Mouse (Mus musculus) T-helper 1 cell (primary cell): ENCODE data around the gene Slf2.

Experiments used
- in situ Hi-C: fragments of 300-600 bp; cut with MboI, MseI; formaldehyde crosslinking; loops from one replicate; pipeline ENCODE4 v1.15.1; 2025; ENCODE audit warnings: high pct_unique_total_duplicates

Gene Slf2

DNA sequence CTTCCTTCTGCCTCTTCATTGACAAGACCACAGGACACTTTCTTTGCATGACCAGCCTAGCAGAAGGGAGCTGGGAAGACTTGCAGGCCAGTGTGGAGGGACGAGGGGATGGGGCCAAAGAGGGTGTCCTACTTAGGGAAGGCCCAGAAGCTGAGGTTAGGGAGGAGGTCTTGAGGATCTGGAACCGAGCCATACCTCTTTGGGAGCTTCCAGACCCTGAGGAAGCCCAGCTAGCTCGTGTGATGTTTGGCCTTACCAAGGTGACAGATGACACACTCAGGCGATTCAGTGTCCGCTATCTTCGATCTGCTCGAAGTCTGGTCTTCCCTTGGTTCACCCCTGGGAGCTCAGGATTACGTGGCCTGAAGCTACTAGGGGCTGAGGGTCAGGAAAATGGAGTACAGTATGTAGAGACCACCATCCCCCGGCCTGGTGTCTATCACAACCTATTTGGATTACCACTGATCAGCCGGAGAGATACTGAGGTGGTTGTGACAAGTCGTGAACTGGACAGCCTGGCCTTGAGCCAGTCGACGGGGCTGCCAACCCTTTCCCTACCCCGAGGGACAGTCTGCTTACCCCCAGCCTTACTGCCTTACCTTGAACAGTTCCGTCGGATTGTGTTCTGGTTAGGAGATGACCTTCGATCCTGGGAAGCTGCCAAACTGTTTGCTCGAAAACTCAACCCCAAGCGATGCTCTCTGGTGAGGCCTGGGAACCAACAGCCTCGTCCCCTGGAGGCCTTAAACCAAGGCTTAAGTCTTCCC lies 76.7 kb downstream of the Slf2 start:
- in situ Hi-C loops = loop anchor here (5.0 kb wide), 1 partner anchor 40 kb away; the partner anchor contains the start of genes Pdzd7 and Sfxn3

DNA sequence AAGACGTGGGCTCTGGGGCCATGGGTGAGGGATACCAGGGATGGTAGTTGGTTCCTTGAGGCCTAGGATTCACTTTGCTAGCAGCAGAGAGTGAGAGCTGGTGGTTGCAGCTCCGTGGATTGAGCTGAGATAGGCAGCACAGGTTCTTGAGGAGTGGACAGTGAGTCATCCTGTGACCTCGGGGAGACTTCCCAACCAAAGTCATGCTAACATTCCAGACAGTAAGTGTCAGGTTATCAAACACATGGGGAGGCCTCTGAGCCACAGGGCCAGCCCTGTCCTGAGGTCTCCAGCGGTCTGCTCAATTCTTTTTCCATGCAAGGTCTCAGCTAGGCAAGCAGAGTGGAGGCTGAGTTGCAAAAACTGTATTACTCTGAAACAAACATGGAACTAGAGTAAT lies 79.7 kb downstream of the Slf2 start:
- in situ Hi-C loops = no loop called here

DNA sequence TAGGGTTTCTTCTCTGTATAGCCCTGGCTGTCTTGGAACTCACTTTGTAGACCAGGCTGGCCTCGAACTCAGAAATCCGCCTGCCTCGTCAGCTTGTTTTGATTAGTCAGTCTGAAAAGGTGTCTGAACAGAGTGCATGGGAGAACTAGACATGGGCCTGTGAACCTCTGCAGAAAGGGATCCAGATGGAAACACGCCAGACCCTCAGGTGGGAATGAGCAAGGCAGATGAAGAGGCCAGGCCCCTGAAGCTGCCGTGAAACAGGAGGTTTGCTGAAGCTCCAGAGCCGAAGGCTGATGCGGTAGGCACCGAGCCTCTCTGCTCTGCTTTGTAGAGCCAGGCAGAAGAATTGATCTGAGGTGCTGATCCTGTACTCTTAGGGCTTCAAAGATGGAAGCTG lies 81.3 kb downstream of the Slf2 start:
- in situ Hi-C loops = no loop called here

DNA sequence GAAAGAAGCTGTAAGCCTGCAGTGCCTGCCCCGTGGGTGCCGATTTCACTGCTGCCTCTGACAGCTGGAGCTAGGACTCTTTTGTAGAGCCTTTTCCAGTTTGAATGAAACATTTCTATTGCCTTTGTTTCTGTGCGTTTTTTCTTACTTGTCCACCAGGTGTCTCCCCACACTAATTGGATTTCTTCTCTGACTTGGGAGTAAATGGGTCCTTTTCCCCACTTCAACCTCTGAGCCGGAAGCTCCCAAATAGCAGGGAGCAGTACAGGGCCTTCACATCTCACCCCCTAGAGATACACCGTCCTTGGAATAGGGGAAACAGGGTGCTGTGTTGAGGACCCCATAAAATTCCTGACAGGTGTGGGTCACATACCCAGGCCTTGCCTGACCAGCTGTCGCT lies 81.7 kb downstream of the Slf2 start:
- in situ Hi-C loops = no loop called here

DNA sequence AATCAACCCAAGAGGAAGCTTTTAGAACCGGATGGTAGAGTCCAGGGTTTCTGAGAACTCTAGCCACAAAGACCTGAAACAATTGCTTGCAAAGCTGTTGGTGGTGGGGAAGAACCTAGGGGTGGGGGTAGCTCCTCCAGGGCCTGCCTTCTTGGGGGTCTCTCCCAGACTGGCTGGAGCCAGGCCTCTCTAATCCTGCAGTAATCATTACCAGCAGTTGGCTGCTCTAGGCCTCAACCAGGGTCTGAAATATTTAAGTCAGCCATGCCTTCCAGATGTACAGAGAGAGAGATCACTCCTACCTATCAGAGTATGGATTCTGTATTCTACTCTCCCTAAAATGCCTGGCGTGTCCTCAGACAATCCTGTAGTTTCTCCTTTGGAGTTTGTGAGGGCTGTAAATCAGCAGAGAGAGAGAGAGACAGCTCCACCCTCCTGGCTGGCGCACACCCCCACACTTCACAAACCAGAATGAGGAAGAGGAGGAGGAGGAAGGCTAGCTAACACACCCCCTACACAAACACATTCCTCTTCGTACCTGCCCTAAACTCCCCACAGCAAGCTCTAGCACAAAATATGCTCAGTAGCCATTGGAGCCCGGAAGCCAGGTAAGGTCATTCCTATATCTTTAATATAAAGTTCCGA lies 82.8 kb downstream of the Slf2 start:
- in situ Hi-C loops = no loop called here

DNA sequence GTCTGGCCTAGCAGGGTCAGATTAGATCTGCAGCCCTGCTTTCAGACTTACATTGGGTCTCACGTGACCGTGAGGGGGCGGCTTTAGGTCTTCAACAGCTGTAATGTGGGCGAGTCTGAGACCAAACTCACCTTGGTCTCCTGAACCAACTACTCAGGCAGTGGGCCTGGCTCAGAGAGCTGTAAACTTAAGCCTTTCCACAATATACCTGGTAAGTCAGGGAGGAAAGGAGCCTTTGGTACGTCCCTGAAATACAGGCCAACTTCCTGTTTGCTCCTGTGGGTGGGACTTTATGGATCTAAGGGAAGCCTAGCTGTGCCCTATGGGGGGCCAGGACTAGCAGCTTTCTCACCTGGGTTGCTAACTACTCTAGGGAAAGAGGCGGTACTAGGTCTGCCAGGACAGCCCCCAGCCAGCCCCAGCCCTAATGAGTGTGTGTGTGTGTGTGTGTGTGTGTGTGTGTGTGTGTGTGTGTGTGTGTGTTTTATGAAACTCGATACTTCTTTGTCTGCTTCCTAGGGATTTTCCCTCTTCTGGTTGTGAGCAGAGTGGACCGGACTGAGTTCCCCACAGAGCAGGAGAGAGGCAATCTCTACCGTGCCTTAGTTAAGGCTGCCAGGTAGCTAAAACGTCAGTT lies 83.5 kb downstream of the Slf2 start, which contains the start of gene Lzts2:
TSS of gene Lzts2 (plus strand) at position 80 of the 637 bp plus-strand sequence.
- in situ Hi-C loops = no loop called here

- in situ Hi-C loops = no loop called here
Measured at GRCm38 (mm10) chr19:45014981-45015402, 84.0 kb downstream of the Slf2 start.

- in situ Hi-C loops = no loop called here
Measured at GRCm38 (mm10) chr19:45015518-45016281, 84.7 kb downstream of the Slf2 start.

GRCm38 (mm10) chr19:45016341-45017215 lies 85.6 kb downstream of the Slf2 start:
- in situ Hi-C loops = no loop called here

- in situ Hi-C loops = no loop called here
Measured at GRCm38 (mm10) chr19:45017216-45017771, 86.3 kb downstream of the Slf2 start.

DNA sequence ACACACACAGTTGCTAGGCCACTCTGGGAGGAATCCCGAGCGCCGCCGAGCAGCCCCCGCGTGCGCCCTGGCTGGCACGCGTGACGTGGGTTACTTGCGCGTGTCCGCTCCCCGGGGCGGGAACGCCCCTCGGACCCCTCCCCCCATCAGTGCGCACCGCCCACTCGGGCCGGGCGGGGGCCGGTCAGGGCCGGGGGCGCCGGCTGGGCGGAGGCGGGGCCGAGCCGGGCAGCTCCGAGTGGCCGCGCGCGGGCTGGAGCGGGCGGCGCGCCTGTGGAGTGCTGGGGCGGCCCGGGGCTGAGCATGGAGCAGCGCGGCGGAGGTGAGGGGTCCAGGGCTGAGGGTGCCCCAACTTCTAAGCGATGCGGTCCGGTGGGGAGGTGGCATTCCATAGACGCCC lies 87.0 kb downstream of the Slf2 start:
- in situ Hi-C loops = no loop called here

GRCm38 (mm10) chr19:45018351-45018831 lies 87.4 kb downstream of the Slf2 start:
- in situ Hi-C loops = no loop called here

DNA sequence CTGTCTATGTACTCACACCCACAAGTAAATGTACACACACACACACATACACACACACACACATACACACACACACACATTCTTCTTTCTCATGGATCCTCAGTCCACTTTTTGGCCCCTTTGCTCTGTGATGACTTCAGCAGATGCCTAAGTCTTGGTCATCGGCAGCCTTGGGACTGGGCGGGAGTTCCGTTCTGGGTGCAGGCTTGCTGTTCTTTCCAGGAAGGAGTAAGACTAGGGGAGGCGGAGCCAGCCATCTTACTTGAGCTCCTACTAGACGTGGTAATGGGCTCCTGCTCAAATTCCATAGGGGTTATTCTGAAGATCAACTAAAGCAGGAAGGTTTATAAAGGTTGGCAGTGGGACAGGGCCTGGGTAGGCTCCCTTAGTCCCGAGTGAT lies 89.4 kb downstream of the Slf2 start:
- in situ Hi-C loops = no loop called here

- in situ Hi-C loops = no loop called here
Measured at GRCm38 (mm10) chr19:45021362-45021761, 90.4 kb downstream of the Slf2 start.

GRCm38 (mm10) chr19:45023993-45024392 lies 93.0 kb downstream of the Slf2 start:
- in situ Hi-C loops = no loop called here

DNA sequence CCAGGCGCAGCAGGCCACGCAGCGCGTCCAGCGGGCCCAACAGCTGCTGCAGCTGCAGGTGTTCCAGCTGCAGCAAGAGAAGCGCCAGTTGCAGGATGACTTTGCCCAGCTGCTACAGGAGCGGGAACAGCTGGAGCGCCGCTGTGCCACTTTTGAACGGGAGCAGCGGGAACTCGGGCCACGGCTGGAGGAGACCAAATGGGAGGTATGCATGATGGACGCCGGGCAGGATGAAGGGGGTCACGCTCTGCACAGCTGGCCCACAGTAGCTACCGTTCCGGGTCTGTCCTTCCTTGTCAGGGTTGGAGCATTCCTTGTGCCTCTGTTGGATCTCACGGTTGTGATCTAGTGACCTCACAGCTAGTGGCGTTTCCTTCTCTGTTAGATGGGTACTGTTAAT lies 93.8 kb downstream of the Slf2 start:
- in situ Hi-C loops = no loop called here

GRCm38 (mm10) chr19:45025937-45026568 lies 95.1 kb downstream of the Slf2 start:
- in situ Hi-C loops = no loop called here

DNA sequence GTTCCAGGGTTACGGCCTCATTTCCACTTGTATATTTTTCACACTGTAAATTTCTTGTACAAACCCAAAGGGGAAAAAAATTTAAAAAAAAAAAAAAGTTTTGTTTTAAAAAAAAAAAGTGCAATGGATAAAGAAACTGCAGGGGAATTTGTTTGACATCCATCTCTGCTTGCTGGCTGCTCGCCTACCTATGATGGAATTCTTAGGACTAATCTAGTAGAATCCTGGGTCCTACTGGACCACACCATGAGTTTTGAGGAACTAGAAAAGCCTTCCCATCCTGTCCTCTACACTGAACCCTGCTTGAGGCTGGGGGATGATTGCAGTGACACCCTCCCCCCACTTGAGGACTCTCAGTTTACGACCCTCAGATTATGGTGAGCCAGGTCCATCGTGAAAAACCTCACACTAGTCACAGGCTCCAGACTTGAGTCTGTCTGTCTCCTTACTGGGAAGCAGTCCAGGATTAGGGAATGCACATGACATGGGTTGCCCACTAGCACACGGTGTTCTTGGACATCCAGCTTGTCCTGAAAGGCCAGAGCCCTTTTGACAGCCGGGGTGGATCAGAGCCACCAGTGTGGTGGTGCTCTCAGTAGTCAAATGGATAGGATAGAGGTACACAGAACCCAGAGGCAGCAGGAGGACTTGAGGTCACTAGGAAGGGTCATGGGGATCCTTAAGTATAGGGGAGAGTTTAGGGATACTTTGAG lies 96.2 kb downstream of the Slf2 start:
- in situ Hi-C loops = no loop called here

GRCm38 (mm10) chr19:45027848-45028247 lies 96.9 kb downstream of the Slf2 start:
- in situ Hi-C loops = no loop called here
